Mouse (Mus musculus): ENCODE data around the gene Acp7. TPM values are rescaled to one million over a fixed set of nuclear protein-coding genes. Genes with fewer than 3 reads are reported as not detected.

Gene Acp7
- polyA plus RNA-seq, 1 experiment from 2014 or later, result not detected

GRCm38 (mm10) chr7:28558486-28558885 is 72.6 kb downstream of the Acp7 start:
- ATAC-seq, result 0 out of 2 replicates have a peak, but pooled peaks have one; percentile 18
- no peaks in the 10 kb centered on the region for H3K27me3 ChIP-seq (replicated peaks; ENCODE audit: control insufficient read depth, insufficient read depth, low read length)
- no peaks in the 10 kb centered on the region for H3K9me3 ChIP-seq (ENCODE audit: control insufficient read depth, low read length)
- H3K4me2 ChIP-seq (ENCODE audit: low read depth, low read length), result no peak overlapping the region
- H3K9ac ChIP-seq (ENCODE audit: low read depth, low read length), result no peak overlapping the region
- peaks cover 20% of the 10 kb centered on the region for H3K36me3 ChIP-seq (ENCODE audit: control insufficient read depth, insufficient read depth, low read length)
- H3K4me3 ChIP-seq (ENCODE audit: low read length), result no peak overlapping the region
- no peak overlapping the region for H3K27ac ChIP-seq (ENCODE audit: low read length)
- peaks cover 16% of the 10 kb centered on the region for H3K4me1 ChIP-seq (ENCODE audit: control insufficient read depth, insufficient read depth, low read length)
- WGBS, result 57% methylated on average over 4 of the region's 4 CpGs

- no peak for ATAC-seq
- 76% methylated on average over 6 of the region's 6 CpGs for WGBS
- H3K27ac ChIP-seq (ENCODE audit: low read length), result no peak overlapping the region
These were observed 73.4 kb downstream of the Acp7 start for GRCm38 (mm10) chr7:28557708-28558107.

More at GRCm38 (mm10) chr7:28557708-28558107, 73.4 kb downstream of the Acp7 start:
- no peak overlapping the region for H3K9ac ChIP-seq (ENCODE audit: low read depth, low read length)
- no peaks in the 10 kb centered on the region for H3K9me3 ChIP-seq (ENCODE audit: control insufficient read depth, low read length)
- H3K27me3 ChIP-seq (replicated peaks; ENCODE audit: control insufficient read depth, insufficient read depth, low read length), result no peaks in the 10 kb centered on the region
- no peak overlapping the region for H3K4me3 ChIP-seq (ENCODE audit: low read length)
- H3K4me1 ChIP-seq (ENCODE audit: control insufficient read depth, insufficient read depth, low read length), result peaks cover 16% of the 10 kb centered on the region
- H3K4me2 ChIP-seq (ENCODE audit: low read depth, low read length), result no peak overlapping the region
- H3K36me3 ChIP-seq (ENCODE audit: control insufficient read depth, insufficient read depth, low read length), result peaks cover 18% of the 10 kb centered on the region

Small RNA genes within 50 kb of the gene (microRNA-seq; reads per million reads assigned to microRNA genes)
- gene Mir7049, result 0.68 reads per million

Other genes with a start within 250 kb of the Acp7 start
- gene Med29, start 238.6 kb downstream of the Acp7 start, polyA plus RNA-seq (2015; fragmentation: Nextera tagmentation; extraction: Ambion mirVana), result 52.6 and 53.9 TPM in 2 replicates
- gene Paf1, start 238.4 kb downstream of the Acp7 start, polyA plus RNA-seq (2015; fragmentation: Nextera tagmentation; extraction: Ambion mirVana), result 69.2 and 78.7 TPM in 2 replicates
- gene Gmfg, start 193.9 kb downstream of the Acp7 start, polyA plus RNA-seq (2015; fragmentation: Nextera tagmentation; extraction: Ambion mirVana), result 17.8 and 19.4 TPM in 2 replicates
- 1.1 and 1.3 TPM in 2 replicates for gene Lrfn1, start 179.4 kb downstream of the Acp7 start, polyA plus RNA-seq (2015; fragmentation: Nextera tagmentation; extraction: Ambion mirVana)
- gene Ifnl2, start 120.9 kb downstream of the Acp7 start, polyA plus RNA-seq (2015; fragmentation: Nextera tagmentation; extraction: Ambion mirVana), result not detected in 2 replicates
- not detected in 2 replicates for gene Ifnl3, start 108.5 kb downstream of the Acp7 start, polyA plus RNA-seq (2015; fragmentation: Nextera tagmentation; extraction: Ambion mirVana)
- 94.3 and 150 TPM in 2 replicates for gene Sycn, start 90.4 kb downstream of the Acp7 start, polyA plus RNA-seq (2015; fragmentation: Nextera tagmentation; extraction: Ambion mirVana)
- 0.09 and 0.20 TPM in 2 replicates for gene Nccrp1, start 84.1 kb downstream of the Acp7 start, polyA plus RNA-seq (2015; fragmentation: Nextera tagmentation; extraction: Ambion mirVana)
- gene Samd4b, start 33.2 kb downstream of the Acp7 start, polyA plus RNA-seq (2015; fragmentation: Nextera tagmentation; extraction: Ambion mirVana), result 7.8 and 9.7 TPM in 2 replicates
- gene Pak4, start 33.1 kb downstream of the Acp7 start, polyA plus RNA-seq (2015; fragmentation: Nextera tagmentation; extraction: Ambion mirVana), result 51.2 and 55.4 TPM in 2 replicates
- gene Fbxo27, start 61.5 kb upstream of the Acp7 start, polyA plus RNA-seq (2015; fragmentation: Nextera tagmentation; extraction: Ambion mirVana), result 2.1 and 3.0 TPM in 2 replicates
- 5.1 and 6.1 TPM in 2 replicates for gene Fbxo17, start 85.5 kb upstream of the Acp7 start, polyA plus RNA-seq (2015; fragmentation: Nextera tagmentation; extraction: Ambion mirVana)
- 134 and 146 TPM in 2 replicates for gene Mrps12, start 110.5 kb upstream of the Acp7 start, polyA plus RNA-seq (2015; fragmentation: Nextera tagmentation; extraction: Ambion mirVana)
- 25.2 and 28.0 TPM in 2 replicates for gene Sars2, start 110.7 kb upstream of the Acp7 start, polyA plus RNA-seq (2015; fragmentation: Nextera tagmentation; extraction: Ambion mirVana)
- gene Ccer2, start 124.8 kb upstream of the Acp7 start, polyA plus RNA-seq (2015; fragmentation: Nextera tagmentation; extraction: Ambion mirVana), result not detected in 2 replicates
- 71.9 and 77.6 TPM in 2 replicates for gene Sirt2, start 135.4 kb upstream of the Acp7 start, polyA plus RNA-seq (2015; fragmentation: Nextera tagmentation; extraction: Ambion mirVana)
- 46.2 and 49.1 TPM in 2 replicates for gene Nfkbib, start 136.2 kb upstream of the Acp7 start, polyA plus RNA-seq (2015; fragmentation: Nextera tagmentation; extraction: Ambion mirVana)
- gene Rinl, start 157.6 kb upstream of the Acp7 start, polyA plus RNA-seq (2015; fragmentation: Nextera tagmentation; extraction: Ambion mirVana), result 5.2 and 5.9 TPM in 2 replicates
- gene Hnrnpl, start 177.2 kb upstream of the Acp7 start, polyA plus RNA-seq (2015; fragmentation: Nextera tagmentation; extraction: Ambion mirVana), result 142 and 146 TPM in 2 replicates
- 347 and 378 TPM in 2 replicates for gene Ech1, start 193.9 kb upstream of the Acp7 start, polyA plus RNA-seq (2015; fragmentation: Nextera tagmentation; extraction: Ambion mirVana)
- 2,407 and 2,590 TPM in 2 replicates for gene Lgals4, start 202.5 kb upstream of the Acp7 start, polyA plus RNA-seq (2015; fragmentation: Nextera tagmentation; extraction: Ambion mirVana)
- 0.56 and 0.97 TPM in 2 replicates for gene Lgals7, start 232.5 kb upstream of the Acp7 start, polyA plus RNA-seq (2015; fragmentation: Nextera tagmentation; extraction: Ambion mirVana)

Data from intestine, embryonic 16.5 days (tissue).